Mouse (Mus musculus): ENCODE measurements around the gene Olfr1446.

Gene Olfr1446

DNA sequence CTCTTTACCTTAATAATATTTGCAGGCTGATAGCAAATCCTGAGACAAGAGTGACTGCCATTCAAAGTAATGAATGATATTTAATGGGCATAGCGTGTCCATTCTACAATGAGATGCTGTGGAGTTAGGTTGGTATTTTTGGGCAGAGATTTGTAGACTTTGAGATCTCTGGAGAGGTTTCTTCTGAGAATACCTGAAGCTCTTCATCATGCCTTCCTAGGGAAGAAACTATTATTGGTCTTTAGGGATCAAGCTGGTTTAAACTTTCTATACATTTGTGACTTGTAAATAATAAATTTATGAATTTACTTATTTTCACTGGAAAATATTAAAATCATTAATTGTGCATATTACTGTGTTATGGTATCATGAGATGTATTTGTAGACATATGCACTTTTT lies at the start of gene Olfr1446:
Olfr1446 (minus strand) TSS at position 101 of the 400 bp plus-strand sequence.
- DNase-seq (ENCODE audit: low read depth) = no peak

DNA sequence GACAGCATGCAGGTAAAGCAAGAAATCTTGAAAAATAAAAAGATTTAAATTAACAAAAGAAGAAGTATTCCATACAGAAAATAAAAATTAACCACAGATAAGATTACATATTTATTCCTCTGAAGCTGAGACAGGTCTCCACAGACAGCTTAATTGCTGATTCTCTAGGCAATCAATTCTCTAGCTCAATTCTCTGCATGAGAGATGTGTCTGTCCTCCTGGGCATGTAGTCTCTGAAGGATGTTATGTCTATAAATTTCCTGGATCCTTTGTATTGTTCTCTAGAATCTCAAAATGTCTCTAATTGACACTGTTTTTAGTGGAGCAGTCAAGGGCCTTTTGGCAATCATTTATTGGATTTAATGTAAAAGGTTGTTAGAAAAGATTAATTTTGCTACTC lies 37.2 kb upstream of the Olfr1446 start, which contains the start of gene Olfr1449:
Olfr1449 (plus strand) TSS at position 301 of the 400 bp plus-strand sequence.
- DNase-seq (ENCODE audit: low read depth) = no peak

DNA sequence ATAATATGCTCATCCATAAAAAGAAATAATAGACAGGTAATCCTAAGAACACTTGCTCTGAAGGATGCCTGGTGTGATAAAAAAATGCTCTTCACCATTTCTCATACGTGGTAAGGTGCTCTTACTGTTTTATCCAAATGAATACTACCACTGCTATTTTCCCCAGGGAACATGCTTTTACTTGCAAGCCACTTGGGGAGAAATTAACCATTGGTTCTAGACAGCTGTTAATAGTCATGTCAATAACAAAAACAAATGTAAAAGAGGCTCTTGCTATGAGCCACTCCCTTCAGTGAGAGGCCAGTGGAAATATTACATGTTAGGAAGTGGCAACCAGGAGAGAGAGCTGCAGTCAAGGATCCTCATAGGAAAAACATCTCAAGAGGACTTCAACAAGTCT lies 31.0 kb upstream of the Olfr1446 start, which contains the start of gene Olfr1448:
Olfr1448 (minus strand) TSS at position 101 of the 400 bp plus-strand sequence.
- no peak for DNase-seq (ENCODE audit: low read depth)

DNA sequence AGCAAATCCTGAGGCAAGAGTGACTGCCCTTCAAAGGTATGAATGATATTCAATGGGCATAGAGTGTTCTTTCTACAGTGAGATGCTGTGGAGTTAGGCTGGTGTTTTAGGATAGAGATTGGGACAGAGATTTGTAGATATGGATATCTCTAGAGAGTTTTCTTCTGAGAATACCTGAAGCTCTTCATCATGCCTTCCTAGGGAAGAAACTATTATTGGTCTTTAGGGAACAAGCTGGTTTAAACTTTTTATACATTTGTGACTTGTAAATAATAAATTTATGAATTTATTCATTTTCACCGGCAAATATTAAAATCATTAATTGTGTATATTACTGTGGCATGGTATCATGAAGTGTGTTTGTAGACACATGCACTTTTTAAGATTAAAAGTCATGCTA lies 10.3 kb upstream of the Olfr1446 start, which contains the start of gene Olfr1447:
Olfr1447 (minus strand) TSS at position 101 of the 400 bp plus-strand sequence.
- no peak for DNase-seq (ENCODE audit: low read depth)

DNA sequence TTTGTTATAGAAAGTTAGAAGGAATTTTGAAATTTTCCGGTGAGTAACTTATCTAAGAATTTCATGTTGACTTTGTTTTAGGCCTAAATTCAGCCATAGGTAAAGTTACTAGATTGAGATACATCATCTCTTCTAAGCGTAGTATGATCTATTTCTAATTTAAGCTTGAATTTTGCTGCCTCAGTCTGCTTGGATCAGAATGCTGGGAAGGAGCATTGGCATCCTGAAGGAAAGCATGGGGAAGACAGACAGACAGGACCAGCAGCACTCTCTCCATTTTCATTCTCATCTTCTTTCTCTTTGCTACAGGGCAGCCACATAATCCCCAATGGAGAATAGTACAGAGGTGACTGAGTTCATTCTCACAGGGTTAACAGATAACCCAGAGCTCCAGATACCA lies 9.8 kb downstream of the Olfr1446 start, which contains the start of gene Olfr1445:
Olfr1445 (plus strand) TSS at position 301 of the 400 bp plus-strand sequence.
- no peak for DNase-seq (ENCODE audit: low read depth)

DNA sequence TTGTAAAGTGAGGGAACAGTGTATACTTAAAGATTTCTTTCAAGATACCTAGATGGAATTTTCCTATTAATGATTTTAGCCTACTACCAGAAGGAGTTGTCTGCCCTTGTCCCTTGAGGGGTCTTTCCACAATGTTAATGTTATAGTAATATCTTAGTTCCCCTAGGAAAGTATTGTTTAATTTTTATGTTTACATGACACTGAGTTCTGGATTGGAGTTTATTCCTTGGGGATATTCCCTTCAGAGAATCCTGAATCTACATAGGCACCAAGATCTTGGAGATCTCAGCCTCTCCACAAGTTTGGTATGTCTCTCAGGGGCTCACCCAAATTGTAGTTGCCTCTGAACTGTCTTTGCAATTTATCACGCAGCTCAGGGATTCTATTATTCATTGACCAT lies 36.3 kb downstream of the Olfr1446 start, which contains the start of gene Olfr1444:
Olfr1444 (plus strand) TSS at position 301 of the 400 bp plus-strand sequence.
- no peak for DNase-seq (ENCODE audit: low read depth)

DNA sequence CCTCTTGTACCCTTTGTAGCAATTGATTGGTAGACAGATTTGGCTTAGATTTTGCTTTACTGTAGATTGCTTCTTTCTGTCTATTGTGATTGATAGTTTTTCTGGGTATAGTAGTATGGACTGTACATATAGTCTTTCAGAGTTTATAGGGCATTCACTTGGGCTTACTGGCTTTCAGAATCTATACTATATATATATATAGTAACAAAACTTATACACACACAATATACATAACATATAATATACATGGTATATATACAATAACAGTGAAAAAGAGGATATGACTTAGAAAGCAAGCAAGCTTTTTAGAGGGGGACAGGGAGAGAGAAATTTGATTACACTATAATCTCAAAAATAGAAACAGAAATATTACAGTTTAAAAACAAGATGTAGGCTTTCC lies 46.9 kb downstream of the Olfr1446 start, which contains the start of gene Gm5244:
Gm5244 (plus strand) TSS at position 301 of the 400 bp plus-strand sequence.
- no peak for DNase-seq (ENCODE audit: low read depth)

DNA sequence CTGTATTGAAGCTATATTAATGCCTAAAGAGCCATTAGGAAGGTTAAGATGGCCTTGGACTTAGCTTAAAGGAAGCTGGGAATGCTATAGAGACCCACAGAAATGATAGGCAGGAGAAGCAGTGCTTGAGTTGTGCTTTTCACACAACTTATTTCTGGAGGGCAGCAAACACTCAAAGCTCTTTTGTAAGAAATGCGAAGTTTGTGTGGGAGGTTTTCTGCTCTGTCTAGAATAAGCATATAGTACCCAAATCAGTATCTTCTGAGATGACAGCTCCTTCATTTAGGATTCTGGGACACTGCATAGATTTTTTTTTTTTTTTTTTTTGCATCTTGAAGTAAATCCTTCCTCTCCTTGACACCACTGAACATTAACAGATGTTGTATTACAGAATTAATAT lies 54.8 kb downstream of the Olfr1446 start:
- DNase-seq (ENCODE audit: low read depth) = no peak

Measured in induced T-regulatory cell, adult 2 months (primary cell).